Mouse (Mus musculus): ENCODE measurements around the gene Fibin. TPM values are rescaled to one million over a fixed set of nuclear protein-coding genes. Genes with fewer than 3 reads are reported as not detected.

The Fibin gene
- total RNA-seq (2021), result 1 to 10 TPM; 4.0 to 7.8 TPM
- long read RNA-seq, experiment 1, partial matches to known transcripts, result 0 of 4 reads
- long read RNA-seq, experiment 1, other reads (novel, unspliced or antisense), result 0 of 4 reads
- long read RNA-seq, experiment 2, partial matches to known transcripts, result 0 of 3 reads
- long read RNA-seq, experiment 2, other reads (novel, unspliced or antisense), result 0 of 3 reads

DNA sequence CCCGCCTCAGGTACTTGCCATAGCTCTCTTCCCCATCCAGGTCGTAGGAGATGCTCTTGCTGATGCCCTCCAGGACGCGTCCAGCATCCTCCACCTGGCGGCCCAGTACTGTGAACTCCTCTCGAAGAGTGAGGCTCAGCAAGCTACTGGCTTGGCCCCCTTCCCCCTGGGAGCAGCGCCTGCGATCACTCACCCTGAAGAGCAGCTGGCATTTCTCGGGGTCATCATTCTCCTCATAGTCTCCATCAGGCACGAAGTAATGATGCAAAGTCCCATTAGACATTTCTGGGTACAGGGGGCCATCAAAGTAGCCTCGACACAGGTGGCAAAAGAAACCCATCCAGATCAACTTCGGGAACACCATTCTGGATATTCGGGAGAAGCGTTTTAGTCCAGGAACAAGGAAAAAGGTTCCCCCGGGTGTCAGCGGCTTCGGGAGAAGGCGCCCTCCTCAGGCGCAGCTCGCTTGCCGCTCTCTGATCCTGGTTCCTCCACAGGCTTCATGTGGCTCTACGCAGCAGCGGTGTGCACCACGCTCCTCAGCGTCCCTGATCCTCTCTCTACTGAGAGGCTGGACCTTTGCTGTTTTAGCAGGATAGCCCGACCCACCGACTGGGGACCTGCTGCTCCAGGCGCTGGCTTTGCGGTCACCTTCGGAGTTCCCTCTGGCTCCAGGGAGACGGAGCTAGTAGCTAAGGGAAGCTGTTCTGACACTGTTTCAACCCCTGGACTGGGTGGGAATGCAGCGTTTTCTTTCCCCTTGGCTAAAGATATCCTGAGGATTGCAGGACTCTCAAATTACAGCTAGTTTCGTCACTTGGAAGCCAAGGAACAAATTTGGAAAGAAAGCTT, at the start of gene Fibin:
Fibin (minus strand) TSS at position 752 of the 852 bp plus-strand sequence.
- DNase-seq, result peak; percentile 74 to 78

DNA sequence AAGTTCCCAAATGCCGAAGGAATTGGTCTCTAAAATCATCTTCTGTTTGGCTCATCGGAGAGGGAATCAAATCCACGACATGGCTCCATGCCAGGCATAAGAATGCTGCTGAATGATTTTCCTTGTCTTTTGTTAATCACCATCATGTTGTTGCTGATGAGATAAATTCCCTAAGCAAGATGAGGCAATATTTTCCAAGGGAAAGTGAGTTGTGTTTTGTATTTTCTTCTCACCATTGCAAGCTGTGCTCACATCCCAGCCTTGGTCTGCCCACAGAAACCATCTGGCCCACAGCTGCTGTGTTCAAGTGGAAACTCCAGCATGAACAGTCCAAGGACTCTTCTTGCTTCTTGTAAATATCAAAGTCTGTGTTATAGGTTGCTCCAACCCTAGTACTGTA, 48.4 kb upstream of the Fibin start:
- peak; percentile 67 to 75 for DNase-seq

DNA sequence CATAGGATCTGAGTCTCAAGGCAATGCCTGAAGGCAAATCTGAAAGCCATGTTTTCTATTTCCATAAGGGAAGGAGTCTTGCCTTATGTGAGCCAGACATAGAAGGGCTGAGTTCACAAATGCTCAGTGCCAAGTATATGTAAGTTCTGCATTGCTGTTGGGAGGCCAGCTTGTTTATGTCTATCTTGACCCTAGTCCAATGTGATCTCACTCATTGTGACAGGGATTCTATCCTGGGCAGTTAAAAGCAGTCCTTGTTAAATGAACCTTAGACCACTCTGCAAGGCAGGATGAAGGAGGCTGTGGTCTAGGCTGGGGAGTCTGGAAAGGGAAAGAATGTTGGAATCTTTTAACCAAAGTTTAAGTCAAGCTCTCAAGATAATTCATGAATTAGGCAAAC, 45.8 kb upstream of the Fibin start:
- DNase-seq, result no peak

DNA sequence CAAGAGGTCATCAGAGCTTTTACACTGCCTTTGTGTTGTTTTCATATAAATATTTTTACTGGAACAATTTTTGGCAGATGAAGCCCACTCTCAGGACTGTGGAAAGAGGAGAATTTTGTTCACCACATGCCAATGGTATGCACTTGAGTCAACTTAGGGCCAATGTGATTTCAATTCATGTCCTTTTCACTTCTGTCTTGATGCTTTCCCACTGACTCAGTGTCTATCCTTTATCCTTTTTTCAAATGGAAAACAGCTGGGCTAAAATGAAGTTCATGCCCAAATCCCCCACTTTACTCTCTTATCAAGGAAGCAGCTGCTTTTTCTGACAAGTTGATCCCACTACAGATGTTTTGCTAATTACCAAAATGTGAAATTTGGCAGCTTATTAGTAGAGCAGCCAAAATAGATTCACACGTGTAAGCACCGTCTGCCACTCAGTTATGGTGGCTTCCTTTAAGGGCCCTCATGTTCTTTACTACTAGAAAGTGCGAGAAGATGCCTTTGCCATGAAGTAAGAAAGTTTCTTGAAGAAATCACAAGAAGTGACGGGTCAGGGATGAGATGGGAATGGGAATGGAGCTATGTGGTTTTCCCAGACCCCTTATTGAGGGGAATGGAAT, 29.8 kb upstream of the Fibin start:
- DNase-seq, result peak; percentile 26 to 61

DNA sequence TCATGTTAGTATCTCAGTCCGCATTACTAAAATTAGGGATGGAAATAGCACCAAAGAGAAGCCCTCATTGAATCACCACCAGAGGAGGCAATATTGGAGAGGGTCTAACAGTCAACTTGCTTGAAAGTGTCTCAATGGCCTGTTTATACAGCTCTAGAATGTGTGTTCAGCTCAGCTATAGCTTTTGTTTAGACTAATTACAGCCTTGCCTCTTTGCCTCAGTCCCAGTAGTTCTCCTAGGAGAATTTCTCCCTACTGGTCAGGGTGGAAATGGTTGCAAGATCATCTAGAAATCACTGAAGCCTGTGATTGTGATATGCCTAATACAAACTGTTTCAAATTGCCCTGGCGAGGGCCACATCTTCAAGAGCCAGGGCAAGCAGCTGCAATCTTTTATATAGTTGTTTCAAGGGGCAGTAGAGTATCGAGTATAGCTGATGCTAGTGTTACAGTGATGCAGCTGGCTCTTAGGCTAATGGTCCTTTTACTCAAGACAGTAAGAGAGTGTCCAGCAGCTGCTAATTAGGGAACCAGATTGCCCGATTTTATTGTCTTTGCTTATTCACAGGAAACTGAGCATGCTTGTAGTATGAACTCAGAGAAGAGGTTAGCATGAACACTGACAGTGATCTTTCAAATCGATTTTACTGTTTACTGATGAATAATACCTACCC, 27.9 kb upstream of the Fibin start:
- DNase-seq, result peak; percentile 7 to 15

DNA sequence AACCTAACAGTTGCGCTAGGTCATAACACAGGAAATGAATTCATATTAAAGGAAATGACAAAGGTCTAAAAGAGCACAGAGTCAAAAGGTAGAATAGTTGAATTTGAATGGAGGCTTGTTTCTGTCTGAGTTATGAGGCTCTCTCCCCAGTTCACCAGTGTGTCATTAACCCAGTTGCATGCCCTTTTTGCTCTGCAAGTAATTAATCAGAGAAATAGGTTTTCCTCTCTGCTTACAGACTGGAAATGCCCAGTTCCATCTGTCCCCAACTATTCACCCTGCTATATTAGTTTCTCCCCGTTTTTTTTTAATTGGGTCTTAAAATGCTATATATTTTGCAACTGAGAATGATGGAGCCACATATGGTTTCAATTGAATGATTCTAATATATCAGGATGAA, 16.8 kb upstream of the Fibin start:
- no peak for DNase-seq

DNA sequence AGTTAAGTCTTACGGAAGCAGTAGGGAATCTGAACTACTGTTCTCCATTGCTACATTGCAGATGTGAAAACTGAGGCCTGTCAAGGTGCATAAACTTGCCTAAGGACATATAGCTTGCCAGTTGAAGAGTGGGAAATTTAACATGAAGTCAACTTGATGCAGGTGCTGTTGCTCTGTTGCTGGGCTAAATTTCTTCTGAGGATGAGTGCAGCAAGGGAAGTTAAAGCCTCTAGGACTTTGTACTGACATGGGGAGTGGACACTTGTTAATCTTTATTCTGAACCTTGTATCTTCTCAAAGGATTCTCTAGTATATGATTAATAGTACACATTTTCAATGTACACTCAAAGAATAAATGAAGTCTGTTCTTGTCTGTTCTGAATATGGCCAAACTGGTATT, 13.7 kb upstream of the Fibin start:
- DNase-seq, result no peak

DNA sequence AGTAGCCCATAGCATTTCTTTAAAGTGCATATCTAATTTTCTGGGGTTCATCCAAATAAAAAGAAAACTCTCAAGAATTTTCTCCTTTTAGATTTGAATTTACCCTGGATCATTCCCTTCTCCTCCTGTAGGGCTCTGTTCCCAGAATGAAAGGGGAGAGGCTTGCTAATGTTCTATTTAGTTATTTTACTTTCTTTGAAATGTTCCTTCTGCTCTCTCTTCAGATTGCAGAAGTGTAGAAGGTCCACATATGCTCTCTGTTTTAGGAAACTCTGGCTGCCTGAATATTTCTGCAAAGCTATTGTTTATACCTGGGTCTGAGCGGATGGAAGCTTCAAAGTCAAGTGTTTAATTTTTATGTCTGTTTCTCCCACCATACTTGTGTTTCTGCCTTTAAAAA, 12.5 kb upstream of the Fibin start:
- DNase-seq, result no peak

DNA sequence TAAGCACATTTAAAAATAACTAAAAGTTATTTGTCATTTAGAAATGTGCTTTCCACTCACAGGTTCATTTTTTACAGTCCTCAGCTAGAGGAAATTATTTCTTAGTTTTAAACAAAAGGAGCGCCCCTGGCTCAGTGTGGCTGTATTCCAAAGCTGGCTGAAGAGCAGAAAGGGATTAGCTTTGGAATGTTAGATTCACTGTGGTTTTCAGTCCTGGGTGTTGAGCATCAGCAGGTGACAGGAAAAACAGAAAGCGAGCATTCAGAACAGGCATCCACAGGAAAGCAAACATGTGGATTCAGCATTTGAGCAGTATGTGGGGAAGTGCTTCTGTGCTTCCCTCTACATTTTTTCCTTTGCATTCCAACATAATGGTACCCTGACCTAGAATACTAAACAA, 10.2 kb upstream of the Fibin start:
- DNase-seq, result no peak

DNA sequence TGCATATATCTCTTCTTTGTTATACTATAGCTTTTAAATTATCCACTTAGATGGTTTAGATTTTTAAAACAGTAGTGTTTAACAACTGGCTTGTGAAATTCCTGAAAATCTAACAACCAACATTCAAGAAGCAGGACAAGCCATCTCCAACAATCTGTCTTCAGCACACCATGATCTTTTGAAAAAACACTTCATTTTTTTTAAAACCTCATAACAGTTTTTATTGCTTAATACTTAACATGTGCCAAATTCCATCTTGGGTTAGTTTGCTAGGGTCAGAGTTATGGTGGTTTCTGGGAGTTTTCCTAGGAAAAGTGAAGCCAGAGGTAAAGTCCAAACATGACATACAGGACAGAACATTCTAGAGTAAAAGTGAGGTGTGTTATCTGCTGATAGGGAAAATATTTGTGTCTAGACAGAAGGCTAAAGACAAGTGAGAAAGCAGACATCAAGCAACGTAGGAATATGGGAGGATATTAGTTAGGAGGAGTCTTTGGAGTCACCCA, 4.5 kb upstream of the Fibin start:
- DNase-seq, result peak in 1 of 2 experiments; percentile 20

DNA sequence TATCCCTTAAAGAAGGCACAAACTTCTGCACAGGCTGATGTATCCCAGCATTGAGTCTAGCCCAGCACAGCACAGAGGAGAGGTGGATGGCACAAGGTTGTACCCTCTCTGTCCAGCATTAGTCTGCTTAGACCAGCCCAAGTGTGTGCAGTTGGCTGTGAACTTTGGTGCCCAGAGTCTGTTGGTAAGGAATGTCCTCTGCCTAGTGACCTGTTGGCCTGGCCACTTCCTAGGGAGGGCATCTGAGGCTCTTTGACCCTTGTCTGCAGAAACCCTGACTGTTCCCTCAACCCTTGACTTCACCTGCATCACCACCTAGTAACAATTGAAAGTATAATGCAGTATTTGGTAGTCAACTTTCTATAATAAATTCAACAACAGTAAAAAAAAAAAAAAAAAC, 2.4 kb upstream of the Fibin start:
- DNase-seq, result no peak

DNA sequence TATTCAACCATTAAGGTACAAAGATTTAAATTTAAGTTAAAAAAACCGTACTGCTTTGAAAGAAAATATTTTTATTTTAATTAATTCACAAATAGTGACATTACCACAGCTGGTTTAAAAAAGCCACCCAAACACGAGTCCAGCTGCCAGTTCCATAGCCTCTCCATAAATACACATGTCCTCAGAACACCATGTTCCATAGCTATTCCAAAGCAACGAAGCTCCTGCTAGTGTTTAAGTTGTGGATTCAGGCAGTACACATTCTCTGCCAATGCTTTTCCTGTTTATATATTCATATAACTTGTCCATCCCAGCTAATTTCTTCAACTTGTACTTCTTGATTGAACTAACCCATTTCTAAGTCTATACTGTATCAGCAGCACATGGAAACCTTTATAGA, 872 bp upstream of the Fibin start:
- DNase-seq, result no peak

DNA sequence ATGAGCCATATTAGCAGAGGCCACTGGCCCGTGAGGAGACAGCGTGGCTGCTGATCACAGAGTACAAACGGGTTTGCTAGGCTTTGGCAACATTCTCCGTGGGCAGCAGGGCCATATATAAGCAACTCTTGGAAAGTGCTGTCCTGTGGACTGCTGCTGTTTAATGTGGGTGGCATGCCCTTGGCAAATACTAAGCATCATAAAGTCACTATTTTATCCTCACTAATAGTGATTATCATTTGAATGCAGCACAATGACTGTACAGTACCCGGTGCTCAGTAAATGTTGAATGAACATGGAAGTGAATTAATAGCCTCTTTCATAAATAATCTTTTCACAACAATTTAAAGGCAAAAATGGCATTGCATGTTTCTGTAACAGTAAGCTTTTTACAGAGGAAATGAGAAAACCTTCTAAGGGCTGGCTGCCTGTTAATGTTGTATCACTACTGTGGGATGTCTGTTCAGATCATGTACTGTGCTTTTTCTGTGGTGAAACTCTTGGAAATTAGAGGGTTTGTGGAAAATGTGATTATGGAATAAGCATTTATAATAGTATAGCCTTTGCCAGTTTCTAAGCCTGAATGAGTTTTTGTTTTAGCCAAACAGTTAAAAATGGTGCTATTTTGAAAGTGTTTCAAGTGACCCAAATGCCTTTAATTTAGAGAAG, 9.5 kb downstream of the Fibin start:
- DNase-seq, result no peak

DNA sequence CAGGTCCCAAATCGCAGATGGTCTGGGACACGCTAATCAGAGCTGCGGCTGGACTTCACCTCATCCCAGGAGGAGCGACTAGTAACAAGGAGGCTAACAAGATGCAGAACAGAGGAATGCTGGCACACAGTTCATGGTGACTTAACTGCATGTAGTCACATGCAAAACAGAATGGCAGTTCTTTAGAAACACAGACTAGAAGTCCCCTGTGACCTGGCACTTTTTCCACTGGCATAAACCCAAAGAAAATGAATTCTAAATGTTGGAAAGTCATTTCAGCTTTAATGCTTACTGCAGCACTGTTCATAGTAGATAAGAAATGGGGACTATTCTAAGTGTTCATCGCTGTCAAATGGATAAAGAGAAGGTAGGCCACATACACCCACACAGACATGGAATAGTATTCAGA, 11.1 kb downstream of the Fibin start:
- DNase-seq, result peak in 1 of 2 experiments; percentile 2

DNA sequence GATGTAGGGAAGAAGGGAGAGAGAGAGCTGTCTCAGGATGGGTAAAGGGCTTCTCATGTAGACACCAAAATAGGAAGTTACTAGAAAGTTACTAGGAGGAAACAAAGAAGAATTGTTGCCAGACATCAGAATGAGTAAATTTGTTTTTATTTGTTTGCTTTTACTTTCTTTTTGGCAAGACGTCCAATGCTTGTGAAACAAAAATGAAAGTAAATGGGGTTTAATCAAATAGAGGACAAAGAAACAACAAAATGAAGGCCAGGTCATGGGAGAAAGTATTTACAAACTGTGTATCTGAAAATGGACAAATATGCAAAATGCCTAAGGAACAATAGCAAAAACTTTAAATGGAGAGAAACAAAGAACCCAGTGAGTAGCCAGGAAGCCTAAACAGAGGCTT, 11.6 kb downstream of the Fibin start:
- no peak for DNase-seq

DNA sequence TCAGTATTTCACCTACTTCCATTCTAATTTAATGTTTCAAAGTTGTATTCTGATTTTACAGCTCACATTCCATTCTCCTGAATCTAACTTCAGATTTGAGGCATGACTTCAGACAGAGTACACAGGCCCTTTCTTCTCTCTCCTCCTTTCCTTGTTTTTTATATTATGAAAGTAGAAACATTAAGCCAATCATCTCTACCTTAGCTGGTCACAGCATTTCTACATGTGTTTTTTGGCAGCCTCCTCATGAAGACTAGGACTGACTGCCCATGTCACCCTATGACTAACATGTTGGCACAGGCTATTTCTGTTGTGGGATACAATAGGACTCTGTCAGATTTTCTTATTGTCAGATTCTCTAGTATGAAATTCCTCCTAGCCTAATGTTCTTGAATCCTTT, 34.0 kb downstream of the Fibin start:
- DNase-seq, result no peak

DNA sequence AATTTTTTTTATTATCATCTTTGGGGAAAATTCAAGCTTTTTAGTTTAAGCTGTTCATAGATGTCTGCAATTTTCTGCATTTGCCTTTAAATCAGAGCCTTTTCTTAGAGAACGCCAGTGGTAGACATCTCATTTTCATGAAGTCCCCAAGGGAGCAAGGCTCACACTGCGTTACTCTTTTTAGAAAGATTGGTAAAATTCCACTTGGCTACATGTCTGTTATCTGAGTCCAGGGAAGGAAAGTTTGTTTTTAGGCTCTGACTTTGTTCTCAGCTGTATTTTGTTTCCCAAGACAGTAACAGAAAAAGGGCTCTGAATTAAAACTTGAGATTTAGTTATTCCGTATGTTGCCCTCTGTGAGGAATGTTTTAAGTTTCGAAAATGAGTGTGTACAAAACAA, 43.0 kb downstream of the Fibin start:
- peak; percentile 48 to 50 for DNase-seq

DNA sequence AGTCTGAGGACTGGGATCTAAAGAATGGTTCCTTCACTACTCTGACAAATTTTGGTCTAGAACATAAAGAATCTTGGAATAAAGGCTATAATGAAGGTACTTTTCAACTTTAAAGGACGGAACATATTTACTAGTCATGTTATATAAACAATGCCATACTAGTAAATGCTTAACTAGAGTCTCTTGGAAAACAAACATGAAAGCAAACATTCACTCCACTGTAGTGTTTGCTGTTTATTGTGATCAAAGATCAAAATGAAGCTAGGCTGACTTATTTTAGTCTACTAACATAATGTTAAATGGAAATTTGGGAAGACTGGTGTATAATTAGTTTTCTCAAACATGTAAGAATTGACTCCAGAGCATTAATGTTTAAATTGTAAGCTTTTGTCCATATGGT, 43.7 kb downstream of the Fibin start:
- no peak for DNase-seq

DNA sequence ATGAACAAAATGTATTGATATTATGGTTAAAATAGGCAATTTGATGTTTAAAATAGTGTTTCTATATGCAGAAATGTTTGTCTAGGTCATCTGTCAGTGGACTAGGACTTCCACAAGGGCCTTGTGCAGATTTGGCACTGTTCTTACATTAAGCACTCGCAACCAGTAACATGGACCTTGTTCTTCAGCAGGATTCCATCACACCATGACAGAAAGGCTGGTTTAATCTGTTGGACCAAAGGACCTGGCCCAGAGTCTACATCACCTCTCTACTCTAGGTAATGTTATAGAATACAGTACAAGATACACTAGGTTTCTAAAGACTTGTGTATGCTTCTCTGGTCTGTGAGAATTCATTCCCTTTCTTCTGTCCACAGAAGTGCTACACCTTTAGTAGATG, 44.3 kb downstream of the Fibin start:
- no peak for DNase-seq

DNA sequence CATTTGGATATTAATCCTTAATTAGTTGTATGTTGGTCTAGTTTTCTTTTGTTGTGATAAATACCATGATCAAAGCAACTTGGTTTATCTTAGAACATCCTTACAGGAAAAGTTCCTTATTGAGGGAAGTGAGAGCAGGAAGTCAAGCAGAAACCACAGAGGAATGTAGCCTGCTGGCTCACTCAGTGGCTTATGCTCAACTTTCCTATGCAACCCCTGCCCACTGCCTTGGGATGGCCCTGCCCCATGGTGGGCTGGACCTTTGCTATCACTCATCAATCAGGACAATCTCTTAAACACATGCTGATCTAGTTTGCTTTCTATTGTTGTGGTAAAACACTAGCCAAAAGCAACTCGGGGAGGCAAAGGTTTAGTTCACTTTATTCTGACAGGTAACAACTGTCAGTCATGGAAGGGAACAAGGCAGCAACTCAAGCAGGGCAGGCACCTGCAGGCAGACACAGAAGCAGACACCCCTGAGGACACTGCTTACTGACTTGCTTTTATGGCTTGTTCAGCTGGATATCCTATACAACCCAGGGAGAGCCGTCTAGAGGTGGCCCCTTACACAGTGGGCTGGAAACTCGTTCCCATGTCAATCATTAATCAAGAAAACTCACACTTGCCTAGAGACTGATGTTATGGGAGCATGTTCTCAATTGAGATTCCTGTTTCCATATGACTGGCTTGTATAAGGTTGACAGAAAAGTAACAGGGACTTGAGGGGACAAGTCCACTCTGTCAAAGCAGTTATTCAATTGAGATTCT, 46.7 kb downstream of the Fibin start:
- no peak for DNase-seq

DNA sequence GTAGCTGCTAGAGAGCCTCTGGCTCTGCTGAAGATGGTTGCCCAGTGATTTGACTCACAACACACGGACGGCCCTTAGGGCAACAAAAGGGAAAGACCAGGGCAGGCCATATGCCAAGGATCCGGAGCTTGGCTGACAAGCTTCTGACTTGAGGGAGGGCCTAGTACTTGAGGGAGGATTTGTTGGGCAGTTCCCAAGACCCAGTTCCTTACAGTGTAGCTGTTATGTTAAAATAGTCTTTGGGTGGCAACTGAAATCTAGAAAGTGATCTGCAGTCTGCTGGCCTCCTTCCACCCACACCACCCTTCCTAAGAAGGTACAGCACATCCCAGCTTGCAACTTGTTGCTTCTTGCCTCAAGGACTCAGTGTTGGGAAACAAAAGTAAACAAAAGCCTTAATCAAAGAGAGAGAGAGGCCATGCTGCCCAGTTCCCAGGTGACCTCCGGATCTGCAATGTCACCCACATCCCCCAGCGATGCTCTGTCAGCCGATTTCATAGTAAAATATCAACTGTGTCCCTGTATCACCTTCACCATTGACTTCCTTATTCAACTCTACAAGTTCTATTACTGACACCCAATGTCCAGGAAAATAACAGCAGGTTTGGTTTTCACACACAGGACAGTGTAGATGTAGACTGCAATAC, 48.4 kb downstream of the Fibin start, which contains the start of gene Bbox1:
Bbox1 (minus strand) TSS at position 52 of the 647 bp plus-strand sequence.
- peak; percentile 17 to 22 for DNase-seq
